Mouse (Mus musculus) urinary bladder, postnatal 36 days (tissue): ENCODE data around the gene Micu1.
"Not testable (repeated sequence)": the region's sequence is repeated elsewhere in the genome, so short reads cannot be mapped to it uniquely, and the experiment has no call there.

Experiments
- DNase-seq, 2 experiments: peaks; one replicate each; pipeline ENCODE4 v3.0.0; 2022; ENCODE audit warnings: low spot score in 2 of 2, mixed read lengths in 1 of 2

The Micu1 gene

GRCm38 (mm10) chr10:59849371-59849770 lies 147.1 kb downstream of the Micu1 start:
- no peak for DNase-seq

- DNase-seq = no peak
Measured at GRCm38 (mm10) chr10:59857157-59857556, 154.9 kb downstream of the Micu1 start.

DNA sequence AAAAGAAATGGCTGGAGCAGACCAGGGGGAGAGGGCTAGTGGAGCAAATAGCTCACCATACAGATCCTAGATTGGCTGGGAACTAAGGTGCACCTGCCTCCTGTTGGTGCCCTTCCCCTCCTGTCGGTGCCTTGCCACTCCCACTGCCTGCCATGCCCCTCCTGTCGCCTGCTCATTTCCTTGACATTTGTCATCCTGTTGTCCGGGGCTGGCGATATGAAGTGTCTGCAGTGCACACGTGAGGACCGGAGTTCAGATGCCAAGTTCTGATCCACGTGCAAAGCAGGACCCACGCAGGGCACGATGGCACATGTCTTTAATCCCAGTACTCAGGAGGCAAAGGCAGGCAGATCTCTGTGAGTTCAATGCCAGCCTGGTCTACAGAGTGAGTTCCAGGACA lies 158.4 kb downstream of the Micu1 start:
- DNase-seq = no peak

DNA sequence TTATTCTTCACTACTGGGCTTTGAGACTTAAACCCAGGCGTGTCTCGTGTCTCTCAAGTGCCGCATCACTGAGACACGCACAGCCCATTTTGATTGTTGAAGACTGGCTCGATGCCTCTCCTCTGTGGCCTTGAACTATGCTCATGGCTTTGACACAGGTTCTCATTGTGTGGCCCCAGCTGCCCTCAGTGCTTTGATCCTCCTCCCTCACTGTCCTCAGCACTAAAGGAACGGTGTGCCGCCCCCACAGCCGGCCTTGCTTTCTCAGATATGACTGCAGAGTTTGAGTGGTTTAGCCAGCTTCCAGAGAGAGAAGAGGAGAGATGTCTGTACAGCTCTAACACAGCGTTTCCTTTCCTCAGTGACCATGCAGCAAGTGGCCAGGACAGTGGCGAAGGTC lies 158.9 kb downstream of the Micu1 start:
- DNase-seq = no peak

GRCm38 (mm10) chr10:59862816-59863440 lies 160.7 kb downstream of the Micu1 start:
- no peak for DNase-seq

- no peak for DNase-seq
Measured at GRCm38 (mm10) chr10:59863620-59864019, 161.3 kb downstream of the Micu1 start.

DNA sequence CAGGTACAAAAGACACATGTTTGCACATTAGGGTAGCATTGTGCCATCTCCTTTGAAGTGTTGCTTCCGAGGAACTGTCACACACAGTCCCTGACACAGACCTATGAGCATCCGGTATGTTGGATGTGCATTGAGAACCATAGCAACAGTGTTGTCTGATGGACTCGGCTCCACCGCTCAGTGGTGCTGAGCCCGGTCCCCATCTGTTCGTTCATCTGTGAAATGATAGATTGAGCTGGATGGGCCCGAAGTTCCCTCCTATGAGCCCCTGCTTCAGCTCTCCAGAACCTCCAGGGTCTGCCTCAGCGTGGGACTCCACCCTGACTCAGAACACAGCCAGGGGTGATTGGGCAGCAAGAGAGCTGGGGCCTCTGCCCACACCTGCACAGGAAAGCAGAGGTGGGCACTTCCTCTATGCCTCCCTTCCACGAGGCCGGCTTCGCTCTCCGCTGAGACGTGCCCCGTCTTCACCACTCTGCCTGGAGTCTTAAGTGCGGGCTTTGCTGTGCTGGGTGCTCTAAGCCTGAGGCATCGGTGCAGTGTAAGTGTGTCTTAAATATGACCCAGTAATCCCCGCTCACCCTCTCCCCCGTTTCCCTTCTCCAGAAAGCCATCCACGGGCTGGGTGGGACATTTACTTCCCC lies 162.1 kb downstream of the Micu1 start:
- no peak for DNase-seq

DNA sequence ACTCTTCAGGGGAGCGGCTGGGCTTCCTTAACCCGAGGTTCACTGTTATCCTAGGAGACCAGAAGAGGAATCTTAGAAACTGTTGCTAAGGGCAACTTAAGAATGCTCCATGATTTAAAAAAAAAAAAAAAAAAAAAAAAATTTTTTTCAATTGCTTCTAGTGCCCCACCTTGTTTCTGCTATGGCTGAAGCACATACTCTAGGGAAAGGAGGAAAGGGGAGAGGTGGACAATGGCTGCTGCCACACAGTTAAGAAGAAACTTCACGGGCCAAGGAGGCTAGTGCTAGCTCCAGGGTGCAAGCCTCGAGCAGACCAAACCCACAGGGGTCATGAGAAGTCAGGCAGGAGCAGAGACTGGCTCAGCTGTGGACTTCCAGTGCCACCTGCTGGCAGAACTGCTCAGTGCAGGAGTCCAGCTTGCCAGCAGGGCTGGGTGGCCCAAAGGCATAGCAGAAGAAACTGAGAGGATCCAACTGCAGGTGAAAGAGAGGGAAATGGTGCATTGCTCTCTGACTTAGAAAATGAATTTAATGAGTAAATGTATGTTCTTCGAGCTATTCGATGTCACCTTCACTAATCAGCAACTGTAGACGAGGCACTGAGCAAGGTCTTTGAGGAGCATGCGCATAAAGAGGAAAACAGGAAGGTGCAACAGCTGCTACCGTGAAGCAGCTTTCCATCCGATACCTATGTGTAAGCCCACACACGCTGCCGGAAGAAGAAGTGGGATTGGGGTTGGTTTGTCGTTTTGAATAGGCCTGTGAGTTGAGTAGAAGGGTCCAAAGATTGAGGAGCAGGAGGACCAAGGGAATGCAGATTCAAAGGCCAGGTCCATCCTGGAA lies 162.8 kb downstream of the Micu1 start:
- peak; percentile 78 to 87 for DNase-seq

GRCm38 (mm10) chr10:59868266-59868665 lies 166.0 kb downstream of the Micu1 start:
- DNase-seq = no peak

DNA sequence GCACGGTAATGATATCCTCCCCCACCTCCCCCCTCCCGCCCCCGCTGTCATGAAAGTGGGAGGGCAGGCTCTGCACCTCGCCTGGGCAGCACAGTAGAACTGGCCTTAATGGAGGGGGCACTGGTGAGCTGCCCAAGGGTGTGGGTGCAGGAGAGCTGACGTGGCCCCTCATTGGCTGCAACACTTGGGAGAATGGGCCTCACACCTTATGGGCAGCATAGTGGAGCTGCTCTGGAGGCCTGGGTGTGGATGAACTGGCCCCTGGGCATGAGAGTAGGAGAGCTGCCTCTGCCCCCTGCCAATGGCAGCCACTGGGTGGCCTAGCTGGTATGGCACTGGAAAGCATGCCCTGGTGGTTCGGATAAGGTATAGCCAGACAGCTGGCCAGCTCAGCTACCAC lies 167.8 kb downstream of the Micu1 start:
- DNase-seq = no peak

DNA sequence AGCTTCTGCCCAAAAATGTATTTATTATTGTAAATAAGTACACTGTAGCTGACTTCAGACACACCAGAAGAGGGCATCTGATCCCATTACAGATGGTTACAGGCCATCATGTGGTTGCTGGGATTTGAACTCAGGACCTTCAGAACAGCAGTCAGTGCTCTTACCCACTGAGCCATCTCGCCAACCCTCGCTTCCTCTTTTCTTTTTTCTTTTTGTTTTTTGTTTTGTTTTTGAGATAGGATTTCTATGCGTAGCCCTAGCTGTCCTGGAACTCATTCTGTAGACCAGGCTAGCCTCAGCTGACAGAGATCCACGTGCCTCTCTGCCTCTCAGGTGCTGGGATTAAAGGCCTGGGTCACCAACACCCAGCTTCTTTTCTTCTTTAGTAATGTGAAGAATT lies 170.4 kb downstream of the Micu1 start:
- DNase-seq = not testable (repeated sequence)

DNA sequence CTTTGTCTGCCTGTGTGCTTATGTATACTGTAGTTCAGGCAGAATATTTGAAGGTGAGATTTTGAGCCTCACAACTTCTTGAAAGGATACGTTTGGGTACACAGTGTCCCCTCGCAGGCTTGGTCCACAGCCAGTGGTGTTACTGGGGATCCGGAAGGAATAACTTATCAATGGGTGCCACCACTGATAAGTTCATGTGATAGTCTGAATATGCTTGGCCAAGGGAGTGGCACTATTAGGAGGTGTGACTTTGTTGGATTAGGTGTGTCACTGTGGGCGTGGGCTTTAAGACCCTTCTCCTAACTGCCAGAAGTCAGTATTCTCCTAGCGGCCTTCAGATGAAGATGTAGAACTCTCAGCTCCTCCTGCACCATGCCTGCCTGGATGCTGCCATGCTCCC lies 170.9 kb downstream of the Micu1 start:
- no peak for DNase-seq

- no peak for DNase-seq
Measured at GRCm38 (mm10) chr10:59873613-59874012, 171.3 kb downstream of the Micu1 start.

DNA sequence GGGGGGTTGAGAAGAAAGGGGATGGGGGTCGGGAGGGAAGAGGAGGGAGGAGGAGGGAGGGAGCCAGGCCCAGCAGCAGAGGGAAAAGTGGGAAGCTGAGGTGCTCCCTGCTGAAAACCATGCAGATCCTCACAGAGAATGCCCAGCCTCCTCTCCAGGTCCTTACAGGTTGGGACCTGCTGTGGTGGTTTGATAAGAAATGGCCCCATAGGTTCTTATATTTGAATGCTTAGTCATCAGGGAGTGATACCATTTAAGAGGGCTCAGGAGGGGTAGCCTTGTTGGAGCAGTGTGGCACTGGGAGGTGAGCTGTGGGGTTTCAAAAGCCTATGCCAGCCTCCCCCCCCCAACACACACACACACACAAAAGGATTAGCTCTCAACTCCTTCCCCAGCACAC lies 173.1 kb downstream of the Micu1 start:
- DNase-seq = no peak

DNA sequence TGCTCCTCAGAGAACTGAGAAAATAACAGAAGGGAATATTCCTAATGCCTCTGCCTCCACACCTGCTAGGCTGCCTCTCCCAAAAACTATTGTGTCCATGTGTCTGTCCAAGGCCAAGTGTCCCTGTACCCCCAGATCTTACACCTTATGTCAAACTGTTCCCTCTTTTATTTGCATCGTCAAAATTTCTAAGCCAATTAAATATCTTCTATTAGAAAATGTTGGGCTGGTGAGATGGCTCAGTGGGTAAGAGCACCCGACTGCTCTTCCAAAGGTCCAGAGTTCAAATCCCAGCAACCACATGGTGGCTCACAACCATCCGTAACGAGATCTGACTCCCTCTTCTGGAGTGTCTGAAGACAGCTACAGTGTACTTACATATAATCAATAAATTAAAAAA lies 174.4 kb downstream of the Micu1 start:
- not testable (repeated sequence) for DNase-seq

- DNase-seq = no peak
Measured at GRCm38 (mm10) chr10:59877421-59878117, 175.3 kb downstream of the Micu1 start.

DNA sequence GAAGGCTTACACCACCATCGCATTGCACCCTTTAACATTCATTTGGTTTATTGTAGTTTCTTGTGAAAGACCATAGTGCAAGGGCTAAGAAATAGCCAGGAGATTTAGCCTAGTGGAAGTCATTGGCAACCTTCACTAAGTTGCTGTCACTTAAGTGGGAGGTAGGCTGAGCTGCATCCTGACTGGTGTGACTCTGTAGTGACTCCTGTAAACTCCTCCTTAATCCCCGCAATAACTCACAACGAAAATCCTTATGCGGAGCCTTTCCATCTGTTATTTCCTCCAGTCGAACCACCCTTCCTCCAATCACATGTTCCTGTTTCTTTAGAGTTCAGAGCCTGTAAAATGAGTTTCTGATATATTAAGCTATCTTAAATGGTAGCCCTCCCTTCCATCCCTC lies 176.5 kb downstream of the Micu1 start:
- no peak for DNase-seq

DNA sequence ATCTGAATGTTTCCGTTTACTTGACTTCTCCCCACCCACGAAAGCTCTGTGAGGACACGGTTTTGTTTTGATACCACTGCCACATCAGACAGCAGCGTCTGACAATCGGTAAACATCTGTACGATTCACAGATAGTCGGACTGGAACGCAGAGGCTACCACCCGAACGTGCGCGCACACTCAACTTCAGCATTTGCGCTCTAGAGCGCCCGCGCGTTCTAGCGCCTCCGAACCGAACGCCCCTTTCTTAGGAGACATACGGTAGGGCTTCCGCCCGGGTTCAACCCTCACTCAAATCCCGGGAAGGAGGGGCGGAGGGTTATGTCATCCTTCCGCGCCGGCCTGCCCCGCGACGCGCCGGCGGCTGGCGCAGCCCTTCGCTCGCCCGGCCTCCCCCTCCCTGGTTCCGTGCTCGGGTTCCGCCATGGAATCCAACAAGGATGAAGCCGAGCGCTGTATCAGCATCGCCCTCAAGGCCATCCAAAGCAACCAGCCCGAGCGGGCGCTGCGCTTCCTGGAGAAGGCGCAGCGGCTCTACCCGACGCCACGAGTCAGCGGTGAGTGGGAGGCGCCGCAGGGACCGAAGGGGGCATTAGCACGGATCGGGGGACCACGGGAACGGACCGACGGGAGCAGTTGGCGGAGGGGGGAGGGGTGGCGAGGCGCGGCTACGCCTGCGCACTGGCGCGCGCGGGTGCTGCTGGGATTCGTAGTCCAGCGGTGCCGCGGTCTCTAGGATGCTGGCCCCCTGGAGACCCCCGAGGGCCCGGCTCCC lies 177.2 kb downstream of the Micu1 start, which contains the start of gene Dnajb12:
Gene Dnajb12 (plus strand): TSS at position 302 of the 774 bp plus-strand sequence.
- peak; percentile 92 to 93 for DNase-seq

GRCm38 (mm10) chr10:59880029-59880386 lies 177.7 kb downstream of the Micu1 start:
- no peak for DNase-seq

DNA sequence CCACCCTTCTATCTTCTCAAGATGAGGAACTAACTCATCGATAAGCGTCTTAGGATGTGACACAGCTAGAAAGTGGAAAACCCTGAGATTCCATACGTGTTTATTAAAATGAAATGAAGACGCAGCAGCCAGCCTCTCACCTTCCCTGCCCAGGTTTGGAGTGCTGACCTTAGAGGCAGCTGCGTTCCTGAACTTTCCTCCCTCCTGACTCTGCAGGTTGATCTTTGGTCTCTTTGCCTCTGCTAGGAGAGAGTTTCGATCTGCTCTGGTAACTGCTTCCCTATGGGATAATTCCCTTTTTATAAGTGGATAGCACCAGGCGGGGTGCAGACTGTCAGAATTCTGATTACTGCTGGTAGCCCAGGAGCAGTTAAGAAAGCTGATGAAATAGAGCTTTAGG lies 178.6 kb downstream of the Micu1 start:
- DNase-seq = no peak
